Mouse (Mus musculus): ENCODE results near the gene Synm.

GRCm38 (mm10) chr7:67716925-67717324, 42.6 kb downstream of the Synm start:
- TF ChIP-seq GATA1 (IDR thresholded peaks at IDR 0.05; ENCODE audit: borderline replicate concordance, low read length) (no peak), FLI1 (IDR thresholded peaks at IDR 0.05; ENCODE audit: low read length) (no peak)
